Mouse (Mus musculus): ENCODE data around the gene Blvra. TPM values are rescaled to one million over a fixed set of nuclear protein-coding genes. Genes with fewer than 3 reads are reported as not detected.

Gene Blvra
- 43.2 and 45.1 TPM in 2 replicates for polyA plus RNA-seq (2021; fragmentation: Nextera tagmentation)
- long read RNA-seq, experiment 1, transcript Blvra-201 (8 exons, 1,160 nt) = major isoform, 22 of 49 reads
- long read RNA-seq, experiment 1, partial matches to known transcripts = 12 of 49 reads
- long read RNA-seq, experiment 1, other reads (novel, unspliced or antisense) = 15 of 49 reads
- long read RNA-seq, experiment 2, transcript Blvra-201 (8 exons, 1,160 nt) = major isoform, 60 of 102 reads
- long read RNA-seq, experiment 2, partial matches to known transcripts = 1 of 102 reads
- long read RNA-seq, experiment 2, other reads (novel, unspliced or antisense) = 41 of 102 reads

GRCm38 (mm10) chr2:127070435-127070841 lies at the start of gene Blvra:
Blvra (plus strand) TSS chr2:127070665.

DNA sequence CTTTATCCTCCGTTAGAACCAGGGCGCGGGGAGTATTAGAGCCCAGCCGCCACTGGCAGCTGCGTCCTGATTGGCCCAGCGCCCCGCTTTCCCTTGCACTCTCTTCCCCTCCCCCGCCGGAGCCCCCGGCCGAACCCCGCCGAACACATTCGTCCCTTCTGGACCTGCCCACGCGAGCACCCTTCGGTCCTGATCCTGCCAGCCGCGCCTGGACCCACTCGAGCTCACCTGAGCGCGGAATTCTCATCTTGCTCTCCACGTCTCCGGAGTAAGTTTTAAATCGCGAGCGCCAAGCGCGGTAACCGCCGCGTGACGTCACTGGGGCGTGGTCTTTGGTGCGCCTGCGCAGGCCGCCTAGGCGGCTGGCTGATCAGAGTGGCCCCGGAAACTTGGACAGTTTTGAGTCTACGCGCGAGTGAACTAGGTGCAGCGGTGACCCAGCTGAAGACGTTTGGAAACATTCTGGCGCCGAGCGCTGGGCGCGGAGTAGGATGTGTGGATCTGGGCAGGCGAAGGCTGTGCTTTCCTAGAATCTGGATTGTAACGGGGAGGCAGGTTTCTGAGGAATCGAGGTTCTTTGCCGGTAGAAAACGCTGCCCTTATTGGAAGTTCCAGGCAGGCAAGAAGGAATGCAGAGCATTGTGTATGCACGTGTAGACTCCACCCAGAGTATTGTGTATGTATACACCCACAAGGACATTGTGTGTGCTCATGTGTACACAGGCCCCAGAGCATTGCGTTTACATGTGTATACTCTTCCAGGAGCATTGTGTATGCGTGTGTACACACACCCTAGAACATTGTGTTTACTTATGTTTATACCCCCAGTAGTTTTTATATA lies 63.4 kb downstream of the Blvra start, which contains the start of gene Ncaph:
Ncaph (minus strand) TSS at position 334 of the 841 bp plus-strand sequence.

DNA sequence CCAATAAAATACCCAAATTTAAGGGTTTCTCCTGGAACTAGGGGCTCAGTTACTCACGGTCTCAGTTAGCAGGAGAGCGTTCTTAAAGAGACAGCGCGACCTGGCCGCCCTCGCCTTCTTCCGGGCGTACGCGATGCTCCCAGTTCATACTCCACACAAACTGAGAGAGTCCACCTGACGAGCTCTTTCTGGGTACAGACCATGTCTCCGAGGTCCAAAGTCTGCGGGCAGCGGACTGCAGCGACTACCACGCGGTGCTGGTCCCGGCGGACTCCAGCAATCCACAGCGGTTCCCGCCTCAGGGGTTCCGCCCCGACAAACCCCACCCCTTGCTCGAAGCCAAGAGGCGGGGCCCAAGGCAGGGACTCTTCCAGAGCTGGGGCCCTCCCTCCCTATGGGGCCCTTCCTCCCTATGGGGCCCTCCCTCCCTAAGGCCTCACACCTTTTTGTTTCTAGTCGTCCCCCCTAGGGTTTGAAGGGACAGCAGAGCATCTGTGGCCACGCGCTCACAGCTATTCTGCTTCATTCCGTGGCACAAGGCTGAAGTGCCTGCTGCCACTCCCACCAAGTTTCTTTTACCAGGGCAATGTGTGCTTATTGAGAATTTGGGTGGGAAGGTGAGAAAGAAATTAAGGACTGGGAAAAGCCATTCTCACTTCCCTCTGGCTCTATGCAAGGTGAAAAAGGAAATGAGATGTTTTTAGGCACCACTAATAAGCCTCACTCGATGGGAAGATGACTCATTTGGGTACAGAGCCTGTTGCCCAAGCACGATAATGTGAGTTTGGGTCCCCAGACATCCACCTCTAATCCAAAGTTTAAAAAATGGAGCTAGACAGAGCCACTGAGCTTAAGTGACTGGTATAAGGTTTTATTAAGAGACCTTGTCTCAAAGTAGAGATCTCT lies 72.9 kb downstream of the Blvra start, which contains the start of gene Itpripl1:
Itpripl1 (minus strand) TSS at position 285 of the 906 bp plus-strand sequence.

Small RNA genes within 50 kb of the gene (microRNA-seq; reads per million reads assigned to microRNA genes)
- gene Gm24081 = not detected

Other genes starting within 250 kb of the Blvra start
- gene Trpm7, start 194.4 kb upstream of the Blvra start, polyA plus RNA-seq (2021; fragmentation: Nextera tagmentation) = 17.1 and 21.4 TPM in 2 replicates
- 4.1 and 6.1 TPM in 2 replicates for gene Sppl2a, start 137.4 kb upstream of the Blvra start, polyA plus RNA-seq (2021; fragmentation: Nextera tagmentation)
- gene Ap4e1, start 61.9 kb upstream of the Blvra start, polyA plus RNA-seq (2021; fragmentation: Nextera tagmentation) = 0.90 and 1.1 TPM in 2 replicates
- 0.99 and 1.1 TPM in 2 replicates for gene Ncaph, start 63.3 kb downstream of the Blvra start, polyA plus RNA-seq (2021; fragmentation: Nextera tagmentation)
- 3.5 and 19.0 TPM in 2 replicates for gene Itpripl1, start 72.8 kb downstream of the Blvra start, polyA plus RNA-seq (2021; fragmentation: Nextera tagmentation)
- 1.3 and 1.5 TPM in 2 replicates for gene 1810024B03Rik, start 137.6 kb downstream of the Blvra start, polyA plus RNA-seq (2021; fragmentation: Nextera tagmentation)
- 18.6 and 25.0 TPM in 2 replicates for gene Snrnp200, start 137.7 kb downstream of the Blvra start, polyA plus RNA-seq (2021; fragmentation: Nextera tagmentation)
- 36.4 and 36.7 TPM in 2 replicates for gene Ciao1, start 177.2 kb downstream of the Blvra start, polyA plus RNA-seq (2021; fragmentation: Nextera tagmentation)
- 42.1 and 77.3 TPM in 2 replicates for gene Tmem127, start 177.2 kb downstream of the Blvra start, polyA plus RNA-seq (2021; fragmentation: Nextera tagmentation)
- gene Stard7, start 199.6 kb downstream of the Blvra start, polyA plus RNA-seq (2021; fragmentation: Nextera tagmentation) = 51.6 and 54.6 TPM in 2 replicates